Mouse (Mus musculus) midbrain, embryonic 10.5 days (tissue): ENCODE results near the gene Cdkn2b. TPM values are rescaled to one million over a fixed set of nuclear protein-coding genes. Genes with fewer than 3 reads are reported as not detected.
A peak's percentile ranks its signal among the peaks of the same experiment; 100 is the strongest.

Experiments
- DNase-seq: peaks from one replicate; pipeline ENCODE4 v3.0.0-alpha.2; 2017; ENCODE audit warnings: low spot score
- H3K27ac ChIP-seq: fragments of 300-500 bp; sonication (generic); replicated peaks from 2 replicates; pipeline ENCODE4 v1.5.1; 2016; ENCODE audit warnings: mild to moderate bottlenecking
- H3K27me3 ChIP-seq: fragments of 300-500 bp; sonication (generic); 2 replicates; pipeline ENCODE4 v1.6.1; 2016; ENCODE audit warnings: low read depth, mild to moderate bottlenecking; ENCODE audit not compliant: poor library complexity, severe bottlenecking
- H3K36me3 ChIP-seq: fragments of 300-500 bp; sonication (generic); 2 replicates; pipeline ENCODE4 v1.6.1; 2016; ENCODE audit warnings: mild to moderate bottlenecking, moderate library complexity
- H3K4me1 ChIP-seq: fragments of 300-500 bp; sonication (generic); 2 replicates; pipeline ENCODE4 v1.6.1; 2016
- H3K4me3 ChIP-seq: fragments of 300-500 bp; sonication (generic); 2 replicates; pipeline ENCODE4 v1.5.1; 2016; ENCODE audit warnings: mild to moderate bottlenecking, moderate library complexity
- H3K9me3 ChIP-seq: fragments of 300-500 bp; sonication (generic); replicated peaks from 2 replicates; pipeline ENCODE4 v1.6.1; 2016; ENCODE audit warnings: mild to moderate bottlenecking
- WGBS: fragments of 180-500 bp; shearing (Covaris S2); methylation state at CpG from one replicate; pipeline ENCODE4 v1.1.7; 2016; 5-methylcytosine and 5-hydroxymethylcytosine counted together
- polyA plus RNA-seq: library from polyadenylated mRNA; unstranded; fragments of >200 nt; fragmentation: Nextera tagmentation; extraction: Ambion mirVana; gene quantifications from 2 replicates; pipeline ENCODE4 v1.2.1, GENCODE M21; 2016

Gene Cdkn2b
- polyA plus RNA-seq, 1 experiment from 2014 or later = 0.09 TPM

GRCm38 (mm10) chr4:89282661-89283060, 28.2 kb downstream of the Cdkn2b start:
- DNase-seq = no peak
- Histone ChIP-seq H3K4me3 (no peak overlapping the region), H3K4me1 (peaks cover 7% of the 10 kb centered on the region), H3K27ac (no peak overlapping the region), H3K36me3 (no peaks in the 10 kb centered on the region), H3K27me3 (peaks cover 99% of the 10 kb centered on the region), H3K9me3 (no peaks in the 10 kb centered on the region)
- 2% methylated on average over 12 of the region's 12 CpGs for WGBS

- Histone ChIP-seq H3K9me3 (no peaks in the 10 kb centered on the region), H3K36me3 (no peaks in the 10 kb centered on the region), H3K4me1 (peaks cover 7% of the 10 kb centered on the region), H3K27me3 (peaks cover 99% of the 10 kb centered on the region), H3K27ac (no peak overlapping the region), H3K4me3 (peak overlapping the region; percentile 24; the same call in 1 of the 2 replicates)
- DNase-seq = peak; percentile 63
- WGBS = 0% methylated on average over 25 of the region's 25 CpGs
These were observed 28.7 kb downstream of the Cdkn2b start for GRCm38 (mm10) chr4:89282036-89282566.

GRCm38 (mm10) chr4:89281236-89281635, 29.6 kb downstream of the Cdkn2b start:
- no peak for DNase-seq
- no peaks in the 10 kb centered on the region for H3K36me3 ChIP-seq
- 4% methylated on average over 7 of the region's 7 CpGs for WGBS
- H3K4me1 ChIP-seq = peaks cover 7% of the 10 kb centered on the region
- H3K9me3 ChIP-seq = no peaks in the 10 kb centered on the region
- H3K27ac ChIP-seq = no peak overlapping the region
- H3K4me3 ChIP-seq = no peak overlapping the region
- H3K27me3 ChIP-seq = peaks cover 99% of the 10 kb centered on the region

GRCm38 (mm10) chr4:89279641-89280040, 31.2 kb downstream of the Cdkn2b start:
- WGBS = 0% methylated on average over 2 of the region's 2 CpGs
- DNase-seq = no peak
- no peaks in the 10 kb centered on the region for H3K9me3 ChIP-seq

GRCm38 (mm10) chr4:89277381-89277940, 33.4 kb downstream of the Cdkn2b start:
- Histone ChIP-seq H3K4me1 (peaks cover 16% of the 10 kb centered on the region), H3K4me3 (no peak overlapping the region), H3K27me3 (peaks cover 100% of the 10 kb centered on the region), H3K27ac (no peak overlapping the region), H3K36me3 (no peaks in the 10 kb centered on the region), H3K9me3 (no peaks in the 10 kb centered on the region)
- WGBS = 5% methylated on average over 5 of the region's 5 CpGs
- no peak for DNase-seq

More at GRCm38 (mm10) chr4:89279641-89280040, 31.2 kb downstream of the Cdkn2b start:
- Histone ChIP-seq H3K27ac (no peak overlapping the region), H3K36me3 (no peaks in the 10 kb centered on the region), H3K4me3 (no peak overlapping the region), H3K4me1 (peaks cover 12% of the 10 kb centered on the region), H3K27me3 (peaks cover 100% of the 10 kb centered on the region)

GRCm38 (mm10) chr4:89276669-89277219, 34.1 kb downstream of the Cdkn2b start:
- no peak overlapping the region for H3K27ac ChIP-seq
- peak; percentile 48 for DNase-seq
- under 1% methylated on average over 37 of the region's 37 CpGs for WGBS

GRCm38 (mm10) chr4:89275811-89276584, 34.8 kb downstream of the Cdkn2b start:
- no peak for DNase-seq
- H3K9me3 ChIP-seq = no peaks in the 10 kb centered on the region
- peaks cover 9% of the 10 kb centered on the region; the same call in 1 of the 2 replicates for H3K4me1 ChIP-seq
- under 1% methylated on average over 25 of the region's 25 CpGs for WGBS
- no peaks in the 10 kb centered on the region for H3K36me3 ChIP-seq
- H3K4me3 ChIP-seq = no peak overlapping the region
- peaks cover 99% of the 10 kb centered on the region for H3K27me3 ChIP-seq
- H3K27ac ChIP-seq = no peak overlapping the region

More at GRCm38 (mm10) chr4:89276669-89277219, 34.1 kb downstream of the Cdkn2b start:
- Histone ChIP-seq H3K4me1 (peaks cover 9% of the 10 kb centered on the region; the same call in 1 of the 2 replicates), H3K27me3 (peaks cover 100% of the 10 kb centered on the region), H3K36me3 (no peaks in the 10 kb centered on the region), H3K9me3 (no peaks in the 10 kb centered on the region), H3K4me3 (no peak overlapping the region)

GRCm38 (mm10) chr4:89274829-89275548, 35.9 kb downstream of the Cdkn2b start:
- Histone ChIP-seq H3K27me3 (peaks cover 99% of the 10 kb centered on the region), H3K4me3 (no peak overlapping the region), H3K4me1 (peaks cover 9% of the 10 kb centered on the region; the same call in 1 of the 2 replicates), H3K27ac (no peak overlapping the region), H3K36me3 (no peaks in the 10 kb centered on the region), H3K9me3 (no peaks in the 10 kb centered on the region)
- DNase-seq = peak; percentile 60
- WGBS = under 1% methylated on average over 23 of the region's 24 CpGs

- Histone ChIP-seq H3K4me3 (no peak overlapping the region), H3K36me3 (no peaks in the 10 kb centered on the region), H3K27me3 (peaks cover 99% of the 10 kb centered on the region), H3K9me3 (no peaks in the 10 kb centered on the region), H3K27ac (no peak overlapping the region), H3K4me1 (peaks cover 9% of the 10 kb centered on the region; the same call in 1 of the 2 replicates)
- DNase-seq = no peak
- WGBS = under 1% methylated on average over 14 of the region's 14 CpGs
These were observed 36.8 kb downstream of the Cdkn2b start for GRCm38 (mm10) chr4:89274006-89274405.

GRCm38 (mm10) chr4:89273585-89273984, 37.3 kb downstream of the Cdkn2b start:
- Histone ChIP-seq H3K9me3 (no peaks in the 10 kb centered on the region), H3K4me3 (no peak overlapping the region), H3K27ac (no peak overlapping the region), H3K4me1 (peaks cover 9% of the 10 kb centered on the region; the same call in 1 of the 2 replicates), H3K27me3 (peaks cover 99% of the 10 kb centered on the region), H3K36me3 (no peaks in the 10 kb centered on the region)
- 1% methylated on average over 9 of the region's 9 CpGs for WGBS
- DNase-seq = peak; percentile 49

- no peak overlapping the region for H3K4me3 ChIP-seq
- H3K9me3 ChIP-seq = no peaks in the 10 kb centered on the region
- H3K27me3 ChIP-seq = peaks cover 99% of the 10 kb centered on the region
- peak; percentile 48 for DNase-seq
- no peaks in the 10 kb centered on the region for H3K36me3 ChIP-seq
- no peak overlapping the region for H3K27ac ChIP-seq
- H3K4me1 ChIP-seq = peaks cover 9% of the 10 kb centered on the region; the same call in 1 of the 2 replicates
- WGBS = under 1% methylated on average over 19 of the region's 20 CpGs
These were observed 37.8 kb downstream of the Cdkn2b start for GRCm38 (mm10) chr4:89272961-89273540.
